Mouse (Mus musculus) stomach, postnatal 0 days (tissue): ENCODE results near the gene Ola1. TPM values are rescaled to one million over a fixed set of nuclear protein-coding genes. Genes with fewer than 3 reads are reported as not detected.

Source experiments
- ATAC-seq: fragments of 200-750 bp; cut with Nextera tagmentation; 2 replicates; pipeline ENCODE4 v1.8.0; 2017; ENCODE audit not compliant: low FRiP score, low TSS enrichment
- DNase-seq: peaks from one replicate; pipeline ENCODE4 v3.0.0-alpha.2; 2016; ENCODE audit warnings: low spot score
- H3K27ac ChIP-seq: fragments of 300-500 bp; sonication (generic); replicated peaks from 2 replicates; pipeline ENCODE4 v1.5.1; 2014; ENCODE audit warnings: mild to moderate bottlenecking, control low read depth
- H3K27me3 ChIP-seq: fragments of 300-500 bp; sonication (generic); 2 replicates; pipeline ENCODE4 v1.6.1; 2014; ENCODE audit warnings: low read length; ENCODE audit not compliant: control insufficient read depth, insufficient read depth
- H3K36me3 ChIP-seq: fragments of 300-500 bp; sonication (generic); 2 replicates; pipeline ENCODE4 v1.6.1; 2014; ENCODE audit warnings: low read length, mixed read lengths; ENCODE audit not compliant: control insufficient read depth, insufficient read depth
- H3K4me1 ChIP-seq: fragments of 300-500 bp; sonication (generic); replicated peaks from 2 replicates; pipeline ENCODE4 v1.6.1; 2014; ENCODE audit warnings: antibody characterized with exemption; ENCODE audit not compliant: control insufficient read depth, insufficient read depth
- H3K4me2 ChIP-seq: fragments of 300-500 bp; sonication (generic); replicated peaks from 2 replicates; pipeline ENCODE4 v1.6.1; 2014; ENCODE audit warnings: low read depth, mild to moderate bottlenecking, control low read depth, moderate library complexity
- H3K4me3 ChIP-seq: fragments of 300-500 bp; sonication (generic); 2 replicates; pipeline ENCODE4 v1.5.1; 2014; ENCODE audit warnings: low read depth, low read length, control low read depth
- H3K9ac ChIP-seq: fragments of 300-500 bp; sonication (generic); 2 replicates; pipeline ENCODE4 v1.6.1; 2014; ENCODE audit warnings: mild to moderate bottlenecking, low read length, control low read depth, mixed read lengths
- H3K9me3 ChIP-seq: fragments of 300-500 bp; sonication (generic); 2 replicates; pipeline ENCODE4 v1.6.1; 2016; ENCODE audit warnings: low read length; ENCODE audit not compliant: control insufficient read depth
- CTCF ChIP-seq: IDR thresholded peaks from 2 replicates; pipeline ENCODE4 v1.5.1; 2016; ENCODE audit warnings: antibody characterized with exemption, low read depth, mild to moderate bottlenecking, moderate library complexity
- EP300 ChIP-seq: optimal IDR thresholded peaks from 2 replicates; pipeline ENCODE3; 2016; ENCODE audit warnings: antibody characterized with exemption
- WGBS: fragments of 180-500 bp; shearing (Covaris S2); extraction: QIAGEN DNeasy Blood & Tissue Kit; methylation state at CpG from one replicate; pipeline ENCODE4 v1.1.7; 2014; 5-methylcytosine and 5-hydroxymethylcytosine counted together
- polyA plus RNA-seq: library from polyadenylated mRNA; unstranded; fragments of >200 nt; fragmentation: Nextera tagmentation; extraction: Ambion mirVana; gene quantifications from 2 replicates; pipeline ENCODE4 v1.2.1, GENCODE M21; 2015

Gene Ola1
- polyA plus RNA-seq, 1 experiment from 2014 or later: 62.4 TPM

DNA sequence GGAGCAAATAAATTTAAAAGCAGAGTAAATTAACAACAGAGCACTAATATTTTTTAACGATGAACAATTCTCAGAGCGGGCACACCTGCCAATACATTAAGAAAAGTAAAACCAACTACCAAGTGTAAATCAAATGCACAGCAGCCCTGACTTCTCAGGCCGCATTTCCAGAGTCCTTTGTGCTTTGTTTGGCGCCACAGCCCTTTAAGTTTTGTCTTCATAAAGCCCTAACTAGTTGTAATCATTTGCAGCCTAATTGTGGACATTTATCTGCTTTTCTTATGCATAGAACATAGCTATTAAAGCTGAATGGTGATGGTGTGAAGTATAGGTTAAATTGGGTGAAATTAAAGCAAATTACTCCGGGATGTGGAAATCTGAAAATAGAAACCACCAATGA lies 49.2 kb downstream of the Ola1 start:
- H3K4me3 ChIP-seq: no peak overlapping the region
- no peaks in the 10 kb centered on the region for H3K27me3 ChIP-seq
- no peaks in the 10 kb centered on the region for H3K4me1 ChIP-seq
- H3K27ac ChIP-seq: no peak overlapping the region
- H3K9ac ChIP-seq: no peak overlapping the region
- WGBS: 87% methylated on average over 5 of the region's 5 CpGs
- DNase-seq: no peak
- ATAC-seq: no peak
- TF ChIP-seq EP300 (no peak), CTCF (no peak)
- H3K36me3 ChIP-seq: no peaks in the 10 kb centered on the region
- H3K9me3 ChIP-seq: no peaks in the 10 kb centered on the region
- H3K4me2 ChIP-seq: no peak overlapping the region

- TF ChIP-seq CTCF: peak; percentile 93
- no peak for TF ChIP-seq EP300
- DNase-seq: peak; percentile 74
- no peak overlapping the region for H3K9ac ChIP-seq
- no peak overlapping the region for H3K27ac ChIP-seq
- no peak overlapping the region for H3K4me3 ChIP-seq
- no peaks in the 10 kb centered on the region for H3K9me3 ChIP-seq
- H3K4me1 ChIP-seq: no peaks in the 10 kb centered on the region
- no peak overlapping the region for H3K4me2 ChIP-seq
- no peaks in the 10 kb centered on the region for H3K36me3 ChIP-seq
- peak; percentile 72; the same call in 1 of the 2 replicates for ATAC-seq
- H3K27me3 ChIP-seq: no peaks in the 10 kb centered on the region
Observed at GRCm38 (mm10) chr2:73167126-73167525, 51.6 kb downstream of the Ola1 start.

DNA sequence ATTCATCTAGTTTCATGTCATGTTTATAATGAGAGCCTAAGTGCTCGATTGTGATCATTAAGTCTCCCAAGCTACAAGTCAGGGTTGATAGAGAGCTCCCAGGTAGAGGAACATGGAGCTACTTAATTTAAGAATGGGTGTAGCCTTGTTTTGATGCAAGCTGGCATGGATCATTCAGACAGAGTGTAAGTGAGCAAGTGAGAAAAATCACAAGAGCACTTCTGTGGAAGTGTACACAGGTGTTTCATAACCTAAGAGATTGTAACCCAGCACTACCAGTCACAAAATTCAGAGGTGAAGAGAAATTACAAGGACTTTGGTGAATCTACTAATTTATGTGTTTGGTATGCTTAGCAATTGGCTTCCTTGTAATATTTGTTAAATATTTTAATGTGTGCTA lies 54.1 kb downstream of the Ola1 start:
- Histone ChIP-seq H3K4me1 (no peaks in the 10 kb centered on the region), H3K4me2 (no peak overlapping the region), H3K9me3 (no peaks in the 10 kb centered on the region), H3K4me3 (no peak overlapping the region), H3K9ac (no peak overlapping the region), H3K36me3 (no peaks in the 10 kb centered on the region), H3K27ac (no peak overlapping the region), H3K27me3 (no peaks in the 10 kb centered on the region)
- 52% methylated on average over 1 of the region's 1 CpGs for WGBS
- TF ChIP-seq CTCF: no peak
- TF ChIP-seq EP300: no peak
- ATAC-seq: no peak
- no peak for DNase-seq

DNA sequence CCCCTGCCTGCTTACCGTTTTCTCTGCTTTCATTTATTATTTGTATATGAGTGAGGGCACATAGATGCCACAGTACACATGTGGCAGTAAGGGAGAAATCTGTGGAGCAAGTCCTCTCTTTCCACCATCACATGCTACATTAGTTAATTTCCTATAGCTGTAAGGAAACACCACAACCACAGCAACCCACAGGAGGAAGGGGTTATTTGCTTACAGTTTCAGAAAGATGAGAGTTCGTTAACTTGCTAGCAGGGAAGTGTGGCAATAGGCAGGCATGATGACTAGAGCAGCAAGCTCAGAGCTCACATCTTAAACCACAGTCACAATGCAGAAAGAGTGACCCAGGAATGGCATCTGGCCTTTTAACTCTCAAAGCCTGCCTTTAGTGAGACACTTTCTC lies 58.0 kb downstream of the Ola1 start:
- Histone ChIP-seq H3K9ac (no peak overlapping the region), H3K4me3 (no peak overlapping the region), H3K4me2 (no peak overlapping the region), H3K36me3 (no peaks in the 10 kb centered on the region), H3K27me3 (no peaks in the 10 kb centered on the region), H3K4me1 (no peaks in the 10 kb centered on the region), H3K27ac (no peak overlapping the region), H3K9me3 (no peaks in the 10 kb centered on the region)
- WGBS: 59% methylated on average over 2 of the region's 2 CpGs
- ATAC-seq: no peak
- TF ChIP-seq CTCF (no peak), EP300 (no peak)
- no peak for DNase-seq

GRCm38 (mm10) chr2:73157202-73157601 lies 61.5 kb downstream of the Ola1 start:
- Histone ChIP-seq H3K4me1 (no peaks in the 10 kb centered on the region), H3K4me3 (no peak overlapping the region), H3K36me3 (no peaks in the 10 kb centered on the region), H3K27ac (no peak overlapping the region), H3K4me2 (no peak overlapping the region), H3K27me3 (no peaks in the 10 kb centered on the region), H3K9me3 (no peaks in the 10 kb centered on the region), H3K9ac (no peak overlapping the region)
- WGBS: 90% methylated on average over 3 of the region's 3 CpGs
- DNase-seq: no peak
- ATAC-seq: no peak
- TF ChIP-seq CTCF (no peak), EP300 (no peak)

GRCm38 (mm10) chr2:73150526-73150925 lies 68.2 kb downstream of the Ola1 start:
- Histone ChIP-seq H3K9ac (no peak overlapping the region), H3K4me1 (no peaks in the 10 kb centered on the region), H3K27ac (no peak overlapping the region), H3K4me2 (no peak overlapping the region), H3K27me3 (no peaks in the 10 kb centered on the region), H3K9me3 (no peaks in the 10 kb centered on the region), H3K36me3 (no peaks in the 10 kb centered on the region), H3K4me3 (no peak overlapping the region)
- TF ChIP-seq CTCF (no peak), EP300 (no peak)
- DNase-seq: no peak
- ATAC-seq: no peak
- 31% methylated on average over 3 of the region's 3 CpGs for WGBS
